Mouse (Mus musculus): Measurements from ENCODE around the gene E430018J23Rik. TPM values are rescaled to one million over a fixed set of nuclear protein-coding genes. Genes with fewer than 3 reads are reported as not detected.
"Not testable (repeated sequence)": the region's sequence is repeated elsewhere in the genome, so short reads cannot be mapped to it uniquely, and the experiment has no call there.

The E430018J23Rik gene
- total RNA-seq, 4 experiments from 2014 or later = 6.7 to 8.0 (median 7.2) TPM

DNA sequence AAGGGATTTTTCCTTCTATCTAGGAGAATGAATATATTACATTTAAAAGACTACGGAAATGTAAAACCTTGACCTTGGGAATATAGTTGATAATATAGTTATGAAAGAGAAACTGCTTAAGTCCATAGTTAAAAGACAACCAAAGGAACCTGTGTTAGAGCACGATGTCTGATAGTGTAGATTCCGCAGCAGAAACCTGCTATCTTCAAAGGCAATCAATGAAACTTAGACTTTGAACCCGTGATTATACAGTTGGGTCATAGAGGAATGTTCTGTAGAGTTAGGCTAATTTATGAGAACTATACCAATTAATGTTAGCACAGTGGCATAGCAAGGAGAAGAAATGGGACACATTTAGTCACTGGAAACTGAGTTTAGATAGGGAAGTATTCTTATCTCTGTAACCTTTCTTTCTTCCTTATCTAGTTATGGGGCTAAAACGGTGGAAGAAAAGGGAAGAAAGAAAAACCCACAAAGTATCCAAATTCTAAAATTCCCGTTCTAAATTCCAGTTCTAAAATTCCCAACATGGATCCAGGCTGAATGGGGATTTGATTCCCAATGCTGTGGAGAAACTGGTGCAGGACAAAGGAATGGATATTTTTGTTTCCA, 15.0 kb downstream of the E430018J23Rik start:
- DNase-seq (ENCODE audit: low spot score in 2 of 2) = no peak

- peak; percentile 92 to 95 for DNase-seq (ENCODE audit: low spot score in 2 of 2)
These were observed 17.9 kb downstream of the E430018J23Rik start, which contains the start of gene Zfp747 for GRCm38 (mm10) chr7:127375271-127376245. Gene Zfp747 (minus strand): TSS chr7:127376050.

- DNase-seq (ENCODE audit: low spot score in 2 of 2) = not testable (repeated sequence)
These were observed 21.6 kb downstream of the E430018J23Rik start for GRCm38 (mm10) chr7:127371870-127372269.

DNA sequence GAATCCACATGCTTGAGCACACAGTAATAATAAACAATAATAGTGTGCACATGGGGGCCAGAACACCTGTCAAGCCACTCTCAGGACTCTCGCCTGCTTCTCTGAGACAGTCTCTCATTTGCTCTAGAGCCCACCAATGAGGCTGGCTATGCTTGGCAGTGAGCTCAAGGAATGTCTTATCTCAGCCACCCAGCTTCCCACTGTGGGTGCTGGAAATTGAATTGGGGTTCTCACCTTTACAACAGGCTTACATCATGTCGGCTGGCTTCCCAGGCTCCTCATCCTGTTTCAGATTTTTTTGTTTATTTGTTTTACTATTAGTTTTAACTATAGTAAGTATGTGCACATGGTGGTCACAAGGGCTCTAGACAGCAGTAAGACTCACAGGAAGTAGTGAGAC, 22.2 kb downstream of the E430018J23Rik start:
- no peak for DNase-seq (ENCODE audit: low spot score in 2 of 2)

- no peak for DNase-seq (ENCODE audit: low spot score in 2 of 2)
These were observed 27.2 kb downstream of the E430018J23Rik start for GRCm38 (mm10) chr7:127366249-127366648.

DNA sequence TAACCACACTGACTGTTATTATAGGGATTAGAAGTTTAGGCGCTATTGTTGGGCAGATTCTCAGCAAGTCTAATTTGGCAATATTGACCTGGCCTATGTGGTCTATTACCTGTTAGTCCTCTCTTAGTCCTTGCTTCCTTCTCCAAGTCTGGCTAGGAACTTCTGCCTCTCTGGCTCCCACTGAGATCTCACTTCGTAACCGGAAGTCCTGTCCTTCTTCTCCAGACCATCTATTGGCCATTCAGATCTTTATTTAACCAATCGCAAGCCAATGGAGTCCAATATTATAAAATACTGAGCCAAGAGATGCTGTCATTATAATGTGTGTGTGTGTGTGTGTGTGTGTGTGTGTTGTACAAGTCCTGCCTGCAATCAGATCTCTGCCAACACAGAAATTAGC, 29.3 kb downstream of the E430018J23Rik start:
- no peak for DNase-seq (ENCODE audit: low spot score in 2 of 2)

DNA sequence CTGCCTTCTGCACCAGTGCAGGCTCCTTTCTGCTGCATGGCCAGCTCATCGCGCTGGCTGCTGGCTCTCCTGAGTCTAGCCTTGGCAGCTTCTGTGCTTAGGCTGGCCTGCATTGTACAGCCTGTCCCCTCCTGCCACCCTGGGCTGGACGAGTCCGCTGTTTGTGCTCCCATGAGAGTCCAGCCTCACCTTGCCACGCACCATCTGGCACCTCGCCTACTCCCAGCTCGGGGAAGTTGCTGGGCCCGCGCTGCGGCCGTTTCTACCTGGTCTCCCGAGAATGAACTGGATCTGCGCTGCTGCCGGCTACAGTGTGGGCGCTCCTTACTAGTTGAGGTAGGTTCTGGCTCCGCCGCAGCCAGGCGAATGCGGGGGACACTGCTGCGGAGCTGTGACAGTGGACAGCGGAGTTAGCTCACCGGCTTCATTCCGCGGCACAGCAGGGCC, 29.9 kb downstream of the E430018J23Rik start:
- no peak for DNase-seq (ENCODE audit: low spot score in 2 of 2)

DNA sequence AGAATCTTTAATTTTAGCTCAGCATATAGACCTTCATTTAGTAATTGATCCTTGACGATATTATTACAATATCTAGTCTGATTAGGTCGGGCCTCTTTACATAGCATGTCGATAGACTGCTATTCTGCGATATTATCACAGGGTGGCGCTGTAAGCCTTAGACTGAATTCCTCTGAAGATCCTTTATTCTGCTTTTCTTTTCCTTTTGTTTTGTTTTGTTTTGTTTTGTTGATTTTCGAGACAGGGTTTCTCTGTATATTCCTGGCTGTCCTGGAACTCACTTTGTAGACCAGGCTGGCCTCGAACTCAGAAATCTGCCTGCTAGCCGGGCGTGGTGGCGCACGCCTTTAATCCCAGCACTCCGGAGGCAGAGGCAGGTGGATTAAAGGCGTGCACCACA, 31.0 kb downstream of the E430018J23Rik start:
- not testable (repeated sequence) for DNase-seq (ENCODE audit: low spot score in 2 of 2)

DNA sequence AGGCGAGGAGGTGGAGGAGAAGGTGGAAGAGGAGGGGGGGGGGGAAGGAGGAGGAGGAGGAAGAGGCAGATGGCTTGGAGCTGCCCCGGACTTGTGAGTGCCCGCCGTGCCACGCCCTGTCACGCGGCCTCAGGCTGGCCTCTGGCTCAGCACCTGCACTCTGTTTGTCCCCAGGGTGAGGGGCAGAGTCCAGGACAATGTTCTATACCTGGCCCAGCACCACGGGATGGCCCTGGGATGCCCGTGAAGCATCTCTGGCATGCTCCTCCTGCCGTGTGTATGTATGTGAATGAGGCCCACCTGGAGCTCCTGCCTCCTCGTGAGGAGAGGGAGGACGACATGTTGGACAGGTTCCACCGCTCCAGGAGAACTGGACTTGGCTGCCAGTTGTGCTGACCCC, 32.0 kb downstream of the E430018J23Rik start:
- no peak for DNase-seq (ENCODE audit: low spot score in 2 of 2)

DNA sequence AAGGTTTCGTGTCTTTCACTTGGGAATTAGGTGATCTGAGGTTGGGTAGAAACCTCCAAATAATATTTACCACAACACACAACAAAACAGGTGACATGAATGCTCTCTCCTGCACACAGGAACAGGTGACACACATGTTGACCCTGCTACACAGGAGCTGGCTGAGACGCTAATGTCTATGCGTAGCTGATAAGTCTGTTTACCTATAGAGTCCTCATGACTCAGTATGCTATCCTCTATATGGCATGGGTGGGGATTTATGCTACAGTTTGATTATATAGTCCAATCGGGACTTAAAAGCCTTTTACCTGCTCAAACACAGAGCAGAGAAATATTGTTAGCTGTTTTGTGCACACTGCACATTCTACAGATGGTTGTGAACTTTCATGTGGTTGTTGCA, 33.2 kb downstream of the E430018J23Rik start:
- DNase-seq (ENCODE audit: low spot score in 2 of 2) = no peak

DNA sequence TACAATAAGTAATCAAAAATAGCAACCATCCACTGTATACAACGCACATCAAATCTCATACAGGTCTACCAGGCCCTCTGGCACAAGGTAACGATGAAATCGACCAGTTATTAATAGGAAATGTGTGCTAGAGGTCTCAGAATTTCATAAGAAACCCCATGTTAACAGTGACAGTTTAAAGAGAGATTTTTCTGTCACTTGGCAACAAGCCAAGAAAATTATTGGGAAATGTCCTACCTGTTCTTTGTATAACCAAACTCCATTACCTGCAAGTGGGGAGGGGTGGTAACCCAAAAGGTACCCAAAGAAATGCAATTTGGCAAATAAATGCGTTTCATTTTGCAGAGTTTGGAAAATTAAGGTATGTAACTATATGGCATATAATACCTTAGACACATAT, 35.0 kb downstream of the E430018J23Rik start:
- DNase-seq (ENCODE audit: low spot score in 2 of 2) = no peak

DNA sequence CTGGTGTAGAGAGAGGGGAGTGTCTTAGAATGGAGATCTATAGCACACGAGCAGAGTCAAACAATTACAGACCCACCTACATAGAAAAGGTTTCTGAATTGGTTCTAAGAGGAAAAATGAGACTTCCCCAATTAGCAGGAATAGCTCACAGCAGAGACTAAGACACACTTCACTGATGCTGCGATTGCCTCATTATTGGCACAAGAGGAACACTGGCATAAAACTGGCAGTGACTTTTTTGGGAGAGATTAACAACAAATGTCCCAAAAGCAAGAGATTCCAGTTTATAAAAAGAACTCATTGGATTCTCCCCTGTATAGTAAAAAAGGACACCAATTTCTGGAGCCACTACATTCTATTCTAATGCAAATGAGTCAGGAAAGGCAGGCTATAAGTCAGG, 35.6 kb downstream of the E430018J23Rik start:
- no peak for DNase-seq (ENCODE audit: low spot score in 2 of 2)

DNA sequence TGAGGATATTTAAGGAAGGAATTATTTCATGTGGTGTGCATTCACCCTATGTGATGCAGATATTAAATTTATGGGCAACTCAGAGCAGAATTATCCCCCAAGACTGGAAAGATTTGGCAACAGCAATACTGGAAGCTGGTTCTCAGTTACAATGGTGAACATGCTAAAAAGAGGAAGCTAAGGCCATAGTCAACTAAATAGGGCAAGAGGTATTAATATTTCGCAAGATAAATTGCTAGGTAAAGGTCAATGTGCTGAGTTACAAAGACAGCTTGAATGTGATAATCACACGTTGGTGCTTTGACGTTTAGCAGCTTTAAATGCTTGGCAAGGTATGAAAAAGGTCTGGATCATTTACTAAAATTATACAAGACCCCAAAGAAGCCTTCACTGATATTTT, 37.6 kb downstream of the E430018J23Rik start:
- DNase-seq (ENCODE audit: low spot score in 2 of 2) = no peak

DNA sequence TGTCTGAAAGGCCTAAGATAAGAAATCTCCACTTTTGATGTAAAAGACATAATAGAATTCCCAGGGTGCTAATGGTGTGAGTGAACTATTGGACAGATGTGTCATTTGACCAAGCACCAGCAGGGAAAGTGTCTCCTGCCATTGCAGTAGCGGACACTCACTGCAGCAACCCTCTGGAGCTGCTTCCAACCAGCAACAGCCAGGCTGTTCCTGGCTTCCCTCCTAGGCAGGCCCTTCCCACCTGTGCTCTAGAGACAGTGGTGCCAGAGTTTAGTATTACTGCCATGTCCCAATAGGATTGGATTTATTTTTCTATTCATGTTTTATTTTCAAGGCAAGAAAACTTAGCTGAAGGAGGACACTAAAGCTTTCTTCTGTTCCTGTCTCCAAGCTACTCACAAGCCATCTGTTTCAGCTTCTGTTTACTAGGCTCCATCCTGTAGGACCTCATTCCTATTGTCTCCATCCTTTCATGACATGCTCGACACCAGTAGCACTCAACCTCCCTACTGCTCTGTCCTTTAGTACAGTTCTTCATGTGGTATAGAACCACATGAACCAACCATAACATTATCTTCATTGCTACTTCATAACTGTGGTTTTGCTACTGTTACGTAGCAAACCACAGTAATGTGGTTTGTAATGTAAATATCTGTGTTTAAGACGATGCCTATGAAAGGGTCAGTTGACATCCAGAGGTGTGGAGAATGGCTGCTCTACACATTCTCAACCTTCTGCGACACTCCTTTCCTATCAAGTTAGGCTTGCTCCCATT, 42.0 kb downstream of the E430018J23Rik start:
- DNase-seq (ENCODE audit: low spot score in 2 of 2) = no peak

DNA sequence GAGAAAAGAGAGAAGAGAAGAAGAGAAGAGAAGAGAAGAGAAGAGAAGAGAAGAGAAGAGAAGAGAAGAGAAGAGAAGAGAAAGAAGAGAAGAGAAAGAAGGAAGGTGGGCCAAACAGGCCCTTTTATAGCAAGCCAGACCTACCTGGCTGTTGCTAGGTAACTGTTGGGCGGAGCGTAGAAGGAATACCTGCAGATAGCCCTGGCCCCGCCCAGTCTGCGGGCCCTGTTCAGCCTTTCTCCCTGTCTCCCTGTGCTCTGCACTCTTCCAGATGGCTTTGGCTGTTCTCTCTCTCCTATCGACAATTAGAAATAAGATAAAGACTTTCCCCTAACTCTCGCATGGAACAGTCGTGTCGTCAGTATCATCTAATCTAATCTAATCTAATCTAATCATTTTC, 46.8 kb downstream of the E430018J23Rik start:
- DNase-seq (ENCODE audit: low spot score in 2 of 2) = no peak

- peak; percentile 79 to 82 for DNase-seq (ENCODE audit: low spot score in 2 of 2)
These were observed 47.7 kb downstream of the E430018J23Rik start, which contains the start of gene Zfp768 for GRCm38 (mm10) chr7:127345512-127346325. Gene Zfp768 (minus strand): TSS chr7:127345589.

GRCm38 (mm10) chr7:127345092-127345491, 48.3 kb downstream of the E430018J23Rik start:
- DNase-seq (ENCODE audit: low spot score in 2 of 2) = no peak

- no peak for DNase-seq (ENCODE audit: low spot score in 2 of 2)
These were observed 49.1 kb downstream of the E430018J23Rik start for GRCm38 (mm10) chr7:127344371-127344770.

GRCm38 (mm10) chr7:127343351-127344019, 49.9 kb downstream of the E430018J23Rik start:
- no peak for DNase-seq (ENCODE audit: low spot score in 2 of 2)

GRCm38 (mm10) chr7:127342888-127343287, 50.5 kb downstream of the E430018J23Rik start:
- DNase-seq (ENCODE audit: low spot score in 2 of 2) = no peak

Measured in layer of hippocampus, adult 8-10 months (tissue).